Mouse (Mus musculus): ENCODE results near the gene Mipol1. TPM values are rescaled to one million over a fixed set of nuclear protein-coding genes. Genes with fewer than 3 reads are reported as not detected.

Gene Mipol1
- polyA plus RNA-seq, 1 experiment from 2014 or later = 9.2 TPM

GRCm38 (mm10) chr12:57450017-57450583 is 219.9 kb downstream of the Mipol1 start:
- H3K9ac ChIP-seq = no peak overlapping the region
- H3K9me3 ChIP-seq = no peaks in the 10 kb centered on the region
- H3K4me3 ChIP-seq = no peak overlapping the region
- no peaks in the 10 kb centered on the region for H3K27me3 ChIP-seq
- H3K27ac ChIP-seq = no peak overlapping the region
- ATAC-seq (ENCODE audit: low FRiP score, low read depth) = no peak
- H3K4me1 ChIP-seq = no peaks in the 10 kb centered on the region
- whole genome bisulfite sequencing = 90% methylated on average over 5 of the region's 5 CpGs
- no peak overlapping the region for H3K4me2 ChIP-seq (replicated peaks)
- no peaks in the 10 kb centered on the region for H3K36me3 ChIP-seq

DNA sequence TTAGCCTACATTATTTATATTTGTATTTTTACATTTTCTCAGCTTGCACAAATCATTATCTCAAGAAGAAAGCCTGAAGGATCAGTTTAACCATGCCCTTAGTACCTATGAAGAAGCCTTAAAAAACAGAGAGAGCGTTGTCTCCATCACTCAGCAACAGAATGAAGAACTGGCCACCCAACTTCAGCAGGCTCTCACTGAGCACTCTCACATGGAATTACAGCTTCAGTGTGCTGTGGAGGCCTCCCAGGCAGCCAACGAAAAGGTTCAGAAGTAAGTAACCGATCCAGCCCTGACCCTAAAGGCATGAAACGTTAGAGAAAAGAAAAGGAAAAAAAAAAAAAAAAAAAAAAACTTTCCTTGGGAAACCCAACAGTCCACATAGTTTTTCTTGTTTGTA is 226.7 kb downstream of the Mipol1 start:
- no peak for ATAC-seq (ENCODE audit: low FRiP score, low read depth)
- H3K4me3 ChIP-seq = no peak overlapping the region
- 43% methylated on average over 4 of the region's 4 CpGs for WGBS

GRCm38 (mm10) chr12:57457339-57457738 is 227.1 kb downstream of the Mipol1 start:
- Histone ChIP-seq H3K4me3 (no peak overlapping the region), H3K9ac (no peak overlapping the region), H3K4me2 (replicated peaks) (no peak overlapping the region), H3K4me1 (peaks cover 6% of the 10 kb centered on the region; the same call in 1 of the 2 replicates), H3K36me3 (no peaks in the 10 kb centered on the region), H3K9me3 (no peaks in the 10 kb centered on the region), H3K27ac (no peak overlapping the region), H3K27me3 (no peaks in the 10 kb centered on the region)
- 43% methylated on average over 4 of the region's 4 CpGs for WGBS
- ATAC-seq (ENCODE audit: low FRiP score, low read depth) = no peak

More for the DNA sequence above, 226.7 kb downstream of the Mipol1 start:
- Histone ChIP-seq H3K4me2 (replicated peaks) (no peak overlapping the region), H3K9ac (no peak overlapping the region), H3K27me3 (no peaks in the 10 kb centered on the region), H3K9me3 (no peaks in the 10 kb centered on the region), H3K36me3 (no peaks in the 10 kb centered on the region), H3K27ac (no peak overlapping the region), H3K4me1 (peaks cover 6% of the 10 kb centered on the region; the same call in 1 of the 2 replicates)

DNA sequence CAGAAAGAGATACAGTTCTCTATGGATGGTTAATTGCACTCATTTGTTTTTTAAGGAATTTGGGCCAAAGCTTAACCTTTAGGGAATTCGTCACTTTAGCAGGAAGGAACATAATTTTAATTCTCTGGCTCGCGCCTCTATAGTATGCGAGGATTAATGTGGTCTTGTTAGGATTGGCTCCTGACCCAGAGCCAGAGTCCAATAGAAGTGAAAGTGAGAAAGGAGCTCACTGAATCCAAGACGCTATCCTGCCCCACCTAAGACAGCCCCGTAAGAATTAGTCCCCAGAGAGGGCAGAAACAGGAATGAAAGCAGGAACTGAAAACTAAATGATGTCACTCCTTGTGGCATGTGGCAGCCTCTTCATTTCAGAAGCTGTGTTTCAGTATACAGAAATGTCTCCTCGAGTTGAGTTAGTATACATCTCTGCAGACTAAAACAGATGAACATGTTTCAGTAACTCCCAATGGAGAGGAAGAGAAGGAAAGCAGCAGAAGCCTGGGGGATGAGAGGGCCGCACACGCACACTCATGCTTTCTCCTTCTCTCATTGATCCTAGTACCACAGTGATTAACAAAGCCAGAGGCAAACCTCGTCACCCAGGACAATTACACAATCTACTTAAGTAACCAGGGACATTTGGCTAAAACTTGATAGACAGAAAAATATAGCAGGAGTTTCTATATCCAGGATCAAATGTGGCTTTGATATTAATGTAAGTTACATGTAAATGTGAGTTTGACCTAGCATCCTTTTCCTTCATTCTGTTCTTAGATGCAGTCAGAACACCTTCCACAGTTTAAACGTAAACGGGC is 234.5 kb downstream of the Mipol1 start:
- no peaks in the 10 kb centered on the region for H3K36me3 ChIP-seq
- H3K4me1 ChIP-seq = peaks cover 6% of the 10 kb centered on the region; the same call in 1 of the 2 replicates
- H3K9me3 ChIP-seq = no peaks in the 10 kb centered on the region
- no peak overlapping the region for H3K4me3 ChIP-seq
- ATAC-seq (ENCODE audit: low FRiP score, low read depth) = no peak
- H3K4me2 ChIP-seq (replicated peaks) = no peak overlapping the region
- no peak overlapping the region for H3K27ac ChIP-seq
- no peak overlapping the region for H3K9ac ChIP-seq
- WGBS = 74% methylated on average over 12 of the region's 12 CpGs
- no peaks in the 10 kb centered on the region for H3K27me3 ChIP-seq

- no peaks in the 10 kb centered on the region for H3K4me1 ChIP-seq
- WGBS = 82% methylated on average over 8 of the region's 8 CpGs
- no peak overlapping the region for H3K9ac ChIP-seq
- H3K27me3 ChIP-seq = no peaks in the 10 kb centered on the region
- no peaks in the 10 kb centered on the region for H3K36me3 ChIP-seq
- no peak for ATAC-seq (ENCODE audit: low FRiP score, low read depth)
- no peaks in the 10 kb centered on the region for H3K9me3 ChIP-seq
- H3K4me2 ChIP-seq (replicated peaks) = no peak overlapping the region
- no peak overlapping the region for H3K4me3 ChIP-seq
- no peak overlapping the region for H3K27ac ChIP-seq
These were observed 241.6 kb downstream of the Mipol1 start for GRCm38 (mm10) chr12:57471786-57472185.

DNA sequence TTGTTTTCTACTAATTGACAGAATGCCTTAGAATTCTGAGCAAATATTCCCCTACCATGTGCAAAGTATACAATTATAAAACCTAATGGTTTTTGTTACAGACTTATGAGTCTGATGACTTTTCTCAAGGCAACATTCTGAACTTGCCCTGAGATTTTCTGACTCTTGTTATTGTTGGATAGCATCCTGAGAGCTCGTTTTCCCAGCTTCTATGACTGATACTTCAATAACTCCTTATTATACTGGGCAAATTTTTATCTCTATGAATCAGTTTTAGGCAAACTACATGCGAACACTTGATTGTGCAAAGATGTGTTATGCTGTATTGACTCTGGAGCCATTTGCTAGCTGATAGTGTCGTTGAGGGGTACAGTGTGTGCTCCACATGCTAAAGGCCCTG is 246.6 kb downstream of the Mipol1 start:
- no peak overlapping the region for H3K4me2 ChIP-seq (replicated peaks)
- no peak for ATAC-seq (ENCODE audit: low FRiP score, low read depth)
- H3K9ac ChIP-seq = no peak overlapping the region
- no peaks in the 10 kb centered on the region for H3K4me1 ChIP-seq
- H3K4me3 ChIP-seq = no peak overlapping the region
- no peak overlapping the region for H3K27ac ChIP-seq
- H3K27me3 ChIP-seq = no peaks in the 10 kb centered on the region
- 82% methylated on average over 3 of the region's 3 CpGs for WGBS
- H3K36me3 ChIP-seq = no peaks in the 10 kb centered on the region
- no peaks in the 10 kb centered on the region for H3K9me3 ChIP-seq

- no peak for ATAC-seq (ENCODE audit: low FRiP score, low read depth)
- 54% methylated on average over 2 of the region's 2 CpGs for WGBS
These were observed 251.6 kb downstream of the Mipol1 start for GRCm38 (mm10) chr12:57481823-57482222.

DNA sequence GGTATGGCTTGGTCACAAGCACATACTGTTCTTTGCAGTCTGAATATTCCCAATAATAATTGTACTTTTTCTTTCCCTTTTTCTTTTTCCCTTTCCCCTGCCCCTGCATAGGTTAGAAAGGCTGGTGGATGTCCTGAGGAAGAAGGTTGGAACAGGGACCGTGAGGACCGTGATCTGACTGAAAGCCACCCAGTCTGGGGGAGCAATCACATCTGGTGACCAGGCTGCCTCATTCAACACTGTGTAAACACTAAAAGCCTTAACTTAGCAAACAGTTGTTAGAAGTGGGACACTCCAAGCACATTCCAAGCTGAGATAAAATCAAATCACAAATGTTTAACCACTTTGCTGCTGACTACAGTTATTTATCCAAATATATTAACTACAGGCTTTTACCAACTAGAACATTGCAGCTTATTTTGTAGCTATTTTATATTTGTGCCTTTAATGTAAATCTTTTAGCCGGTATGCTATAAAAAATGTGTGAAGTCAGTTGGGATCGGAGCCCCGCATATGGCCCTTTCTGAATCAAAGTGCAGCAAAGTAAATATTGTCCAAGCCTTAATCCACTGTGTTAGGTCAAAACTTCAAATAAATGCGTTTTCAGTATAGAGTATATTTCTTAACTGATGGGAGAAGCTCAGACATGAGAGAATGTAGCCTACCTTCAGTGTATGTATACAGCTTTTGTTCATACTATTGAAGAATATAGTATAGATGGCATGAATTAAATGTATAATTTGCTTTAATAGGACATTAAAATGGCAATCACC is 266.3 kb downstream of the Mipol1 start:
- no peaks in the 10 kb centered on the region for H3K36me3 ChIP-seq
- no peak overlapping the region for H3K27ac ChIP-seq
- H3K9ac ChIP-seq = no peak overlapping the region
- H3K4me1 ChIP-seq = peaks cover 5% of the 10 kb centered on the region; the same call in 1 of the 2 replicates
- H3K4me3 ChIP-seq = no peak overlapping the region
- H3K9me3 ChIP-seq = no peaks in the 10 kb centered on the region
- 0 out of 2 replicates have a peak, but pooled peaks have one; percentile 51 for ATAC-seq (ENCODE audit: low FRiP score, low read depth)
- no peak overlapping the region for H3K4me2 ChIP-seq (replicated peaks)
- H3K27me3 ChIP-seq = no peaks in the 10 kb centered on the region
- 38% methylated on average over 6 of the region's 6 CpGs for WGBS

More at GRCm38 (mm10) chr12:57481823-57482222, 251.6 kb downstream of the Mipol1 start:
- Histone ChIP-seq H3K9ac (no peak overlapping the region), H3K4me2 (replicated peaks) (no peak overlapping the region), H3K4me3 (no peak overlapping the region), H3K9me3 (no peaks in the 10 kb centered on the region), H3K36me3 (no peaks in the 10 kb centered on the region), H3K4me1 (no peaks in the 10 kb centered on the region), H3K27ac (no peak overlapping the region), H3K27me3 (no peaks in the 10 kb centered on the region)

DNA sequence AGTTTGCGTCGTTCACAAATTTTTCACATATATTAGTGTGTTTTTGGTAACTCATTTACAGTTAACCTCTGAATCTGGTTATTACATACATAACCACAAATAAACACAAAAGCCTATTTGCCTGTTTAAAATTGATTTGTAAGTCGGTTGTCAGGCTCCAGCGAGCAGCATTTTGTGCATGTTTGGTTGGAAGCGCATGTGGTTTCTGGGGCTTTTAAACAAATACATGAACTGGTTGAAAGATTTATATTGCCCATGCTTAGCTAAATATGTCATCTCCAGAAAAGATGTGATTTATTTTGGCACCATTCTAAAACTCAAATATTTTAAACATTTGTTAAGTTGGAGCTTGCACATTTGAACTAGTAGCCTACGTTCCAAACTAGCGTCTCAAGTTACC is 270.0 kb downstream of the Mipol1 start:
- H3K4me1 ChIP-seq = peaks cover 5% of the 10 kb centered on the region; the same call in 1 of the 2 replicates
- H3K27ac ChIP-seq = no peak overlapping the region
- H3K9ac ChIP-seq = no peak overlapping the region
- H3K36me3 ChIP-seq = no peaks in the 10 kb centered on the region
- no peak for ATAC-seq (ENCODE audit: low FRiP score, low read depth)
- H3K27me3 ChIP-seq = no peaks in the 10 kb centered on the region
- no peak overlapping the region for H3K4me2 ChIP-seq (replicated peaks)
- WGBS = 67% methylated on average over 7 of the region's 7 CpGs
- no peaks in the 10 kb centered on the region for H3K9me3 ChIP-seq
- H3K4me3 ChIP-seq = no peak overlapping the region

DNA sequence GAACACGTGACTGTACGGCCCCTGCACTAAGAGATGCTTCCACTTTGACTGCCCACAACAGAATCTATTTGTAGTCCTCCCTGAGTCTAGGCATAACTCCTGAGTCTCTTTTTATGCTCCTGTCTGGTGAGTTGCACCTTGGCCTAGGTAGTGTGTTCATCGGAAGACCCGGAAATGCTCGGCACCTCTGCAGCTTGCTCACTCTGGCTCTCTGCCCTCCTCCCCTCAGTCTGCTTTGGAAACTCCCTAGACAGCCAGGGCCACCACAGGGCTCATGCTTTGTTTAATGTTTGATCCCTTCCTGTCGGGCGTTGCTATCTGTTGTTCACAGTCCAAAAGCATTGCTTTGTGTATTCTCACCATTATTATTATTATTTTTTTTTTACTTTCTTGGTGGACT is 275.1 kb downstream of the Mipol1 start:
- WGBS = 82% methylated on average over 7 of the region's 7 CpGs
- no peak overlapping the region for H3K9ac ChIP-seq
- H3K27me3 ChIP-seq = no peaks in the 10 kb centered on the region
- ATAC-seq (ENCODE audit: low FRiP score, low read depth) = no peak
- H3K27ac ChIP-seq = no peak overlapping the region
- H3K4me2 ChIP-seq (replicated peaks) = no peak overlapping the region
- H3K4me3 ChIP-seq = no peak overlapping the region
- H3K9me3 ChIP-seq = no peaks in the 10 kb centered on the region
- no peaks in the 10 kb centered on the region for H3K36me3 ChIP-seq
- H3K4me1 ChIP-seq = peaks cover 12% of the 10 kb centered on the region

GRCm38 (mm10) chr12:57508938-57509337 is 278.7 kb downstream of the Mipol1 start:
- H3K36me3 ChIP-seq = no peaks in the 10 kb centered on the region
- no peak overlapping the region for H3K4me3 ChIP-seq
- no peak overlapping the region for H3K9ac ChIP-seq
- peaks cover 28% of the 10 kb centered on the region for H3K4me1 ChIP-seq
- no peak overlapping the region; the same call in 1 of the 2 replicates for H3K27ac ChIP-seq
- 53% methylated on average over 11 of the region's 11 CpGs for WGBS
- H3K4me2 ChIP-seq (replicated peaks) = no peak overlapping the region
- ATAC-seq (ENCODE audit: low FRiP score, low read depth) = no peak
- H3K9me3 ChIP-seq = no peaks in the 10 kb centered on the region
- no peaks in the 10 kb centered on the region for H3K27me3 ChIP-seq

- Histone ChIP-seq H3K4me2 (replicated peaks) (no peak overlapping the region), H3K9me3 (no peaks in the 10 kb centered on the region), H3K27ac (peak overlapping the region; percentile 39; the same call in 1 of the 2 replicates), H3K9ac (no peak overlapping the region), H3K27me3 (no peaks in the 10 kb centered on the region), H3K4me1 (peaks cover 28% of the 10 kb centered on the region), H3K4me3 (no peak overlapping the region), H3K36me3 (no peaks in the 10 kb centered on the region)
- WGBS = 64% methylated on average over 4 of the region's 4 CpGs
- no peak for ATAC-seq (ENCODE audit: low FRiP score, low read depth)
These were observed 279.5 kb downstream of the Mipol1 start for GRCm38 (mm10) chr12:57509726-57510125.

All from limb, embryonic 13.5 days (tissue).